Mouse (Mus musculus) intestine, postnatal 0 days (tissue): ENCODE measurements around the gene Kat8. TPM values are rescaled to one million over a fixed set of nuclear protein-coding genes. Genes with fewer than 3 reads are reported as not detected.

Experiments used
- ATAC-seq: fragments of 200-750 bp; cut with Nextera tagmentation; 2 replicates; pipeline ENCODE4 v1.8.0; 2017; ENCODE audit warnings: mild to moderate bottlenecking, moderate TSS enrichment, moderate library complexity
- H3K27ac ChIP-seq: fragments of 300-500 bp; sonication (generic); 2 replicates; pipeline ENCODE4 v1.5.1; 2014; ENCODE audit warnings: mild to moderate bottlenecking, low read depth, low read length, moderate library complexity
- H3K27me3 ChIP-seq: fragments of 300-500 bp; sonication (generic); replicated peaks from 2 replicates; pipeline ENCODE4 v1.6.1; 2014; ENCODE audit warnings: low read length, mixed read lengths; ENCODE audit not compliant: control insufficient read depth, insufficient read depth
- H3K36me3 ChIP-seq: fragments of 300-500 bp; sonication (generic); 2 replicates; pipeline ENCODE4 v1.6.1; 2014; ENCODE audit warnings: mild to moderate bottlenecking, moderate library complexity; ENCODE audit not compliant: control insufficient read depth, insufficient read depth
- H3K4me1 ChIP-seq: fragments of 300-500 bp; sonication (generic); replicated peaks from 2 replicates; pipeline ENCODE4 v1.6.1; 2014; ENCODE audit warnings: antibody characterized with exemption, low read length, mixed read lengths; ENCODE audit not compliant: control insufficient read depth, insufficient read depth
- H3K4me2 ChIP-seq: fragments of 300-500 bp; sonication (generic); replicated peaks from 2 replicates; pipeline ENCODE4 v1.6.1; 2014; ENCODE audit warnings: low read depth, mild to moderate bottlenecking, moderate library complexity
- H3K4me3 ChIP-seq: fragments of 300-500 bp; sonication (generic); 2 replicates; pipeline ENCODE4 v1.5.1; 2014; ENCODE audit warnings: low read depth, low read length
- H3K9ac ChIP-seq: fragments of 300-500 bp; sonication (generic); 2 replicates; pipeline ENCODE4 v1.6.1; 2014; ENCODE audit warnings: mild to moderate bottlenecking, low read depth, low read length
- H3K9me3 ChIP-seq: fragments of 300-500 bp; sonication (generic); 2 replicates; pipeline ENCODE4 v1.6.1; 2016; ENCODE audit warnings: mixed run types; ENCODE audit not compliant: control insufficient read depth
- CTCF ChIP-seq: sonication (generic); IDR thresholded peaks from 2 replicates; pipeline ENCODE4 v1.5.1; 2016; ENCODE audit warnings: low read depth, mild to moderate bottlenecking, control low read depth, antibody characterized with exemption, moderate library complexity
- WGBS: fragments of 180-500 bp; shearing (Covaris S2); extraction: QIAGEN DNeasy Blood & Tissue Kit; methylation state at CpG from one replicate; pipeline ENCODE4 v1.1.7; 2014; 5-methylcytosine and 5-hydroxymethylcytosine counted together
- polyA plus RNA-seq: library from polyadenylated mRNA; unstranded; fragments of >200 nt; fragmentation: Nextera tagmentation; extraction: Ambion mirVana; gene quantifications from 2 replicates; pipeline ENCODE4 v1.2.1, GENCODE M21; 2015

Kat8 gene
- polyA plus RNA-seq, 1 experiment from 2014 or later = 18.0 TPM

- Histone ChIP-seq H3K27ac (no peak overlapping the region), H3K27me3 (no peaks in the 10 kb centered on the region), H3K9me3 (no peaks in the 10 kb centered on the region), H3K4me1 (peaks cover 4% of the 10 kb centered on the region; the same call in 1 of the 2 replicates), H3K9ac (no peak overlapping the region), H3K36me3 (peaks cover 10% of the 10 kb centered on the region; the same call in 1 of the 2 replicates), H3K4me2 (no peak overlapping the region), H3K4me3 (no peak overlapping the region)
- TF ChIP-seq CTCF = no peak
- 68% methylated on average over 5 of the region's 5 CpGs for WGBS
- ATAC-seq = no peak
Measured at GRCm38 (mm10) chr7:127930636-127931035, 18.3 kb downstream of the Kat8 start.

DNA sequence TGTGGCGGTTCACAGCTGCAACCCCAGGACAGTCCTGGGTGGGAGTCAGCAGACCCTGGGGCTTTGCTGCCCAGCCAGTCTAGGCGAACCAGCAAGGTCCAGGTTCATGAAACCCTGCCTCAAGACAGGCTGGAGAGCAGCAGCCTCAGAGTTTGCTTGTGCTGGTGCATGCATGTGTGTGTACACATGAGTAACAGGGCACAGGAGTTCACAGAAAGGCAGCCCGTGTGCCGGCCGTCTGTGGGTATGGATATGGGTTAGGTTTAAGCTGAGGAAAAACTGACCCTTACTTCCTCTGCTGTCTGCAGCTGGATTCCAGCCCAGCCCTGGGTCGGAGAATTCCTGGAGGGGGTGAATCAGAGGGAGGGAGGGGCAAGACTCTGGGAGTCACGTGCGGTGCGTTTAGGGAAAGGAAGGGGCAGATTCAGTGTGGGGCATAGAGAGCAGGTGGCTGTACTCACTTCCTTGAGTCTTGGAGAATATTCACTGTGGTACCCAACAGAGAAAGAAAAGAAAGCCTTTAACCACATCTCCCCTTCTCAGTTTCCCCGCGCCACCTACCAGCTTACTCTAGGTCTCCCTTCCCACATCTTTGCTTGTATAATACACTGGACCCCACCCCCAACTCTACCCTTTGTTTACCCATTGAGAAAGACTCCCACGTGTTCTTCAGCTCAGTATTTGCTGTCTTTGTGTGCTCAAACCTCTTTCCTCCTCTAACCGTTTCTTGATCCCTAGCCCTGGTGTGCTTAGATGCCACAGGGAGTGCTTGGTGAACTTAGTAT is 19.2 kb downstream of the Kat8 start:
- WGBS = 21% methylated on average over 13 of the region's 13 CpGs
- no peak for TF ChIP-seq CTCF
- H3K9ac ChIP-seq = no peak overlapping the region
- H3K4me3 ChIP-seq = no peak overlapping the region
- no peak for ATAC-seq
- no peak overlapping the region; the same call in 1 of the 2 replicates for H3K27ac ChIP-seq
- H3K4me1 ChIP-seq = peaks cover 4% of the 10 kb centered on the region; the same call in 1 of the 2 replicates
- H3K36me3 ChIP-seq = 0 out of 2 replicates have a peak, but pooled peaks cover under 1% of the 10 kb centered on the region
- H3K27me3 ChIP-seq = no peaks in the 10 kb centered on the region
- peak overlapping the region; percentile 28 for H3K4me2 ChIP-seq
- no peaks in the 10 kb centered on the region for H3K9me3 ChIP-seq

GRCm38 (mm10) chr7:127932273-127933031 is 20.1 kb downstream of the Kat8 start:
- H3K4me2 ChIP-seq = no peak overlapping the region

DNA sequence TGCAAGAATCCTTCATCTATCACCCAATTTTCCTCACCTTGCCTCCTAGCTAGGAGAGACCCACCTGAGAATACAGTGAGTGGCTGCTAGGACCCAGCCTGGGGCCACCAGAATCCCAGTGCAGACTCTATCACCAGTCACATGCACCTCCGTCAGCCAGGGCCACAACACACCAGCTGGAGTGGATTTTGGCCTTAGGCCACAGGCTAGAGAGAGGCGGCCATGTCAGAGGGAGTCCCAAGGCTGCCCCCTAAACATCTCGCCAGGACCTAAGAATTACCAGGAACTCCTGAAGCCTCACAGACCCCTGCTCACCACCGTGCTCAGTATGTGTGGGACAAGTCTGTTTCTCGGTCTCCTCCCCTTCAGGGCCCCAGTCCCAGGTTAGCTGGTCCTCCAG is 21.8 kb downstream of the Kat8 start:
- H3K4me2 ChIP-seq = no peak overlapping the region
- H3K4me1 ChIP-seq = peaks cover 4% of the 10 kb centered on the region; the same call in 1 of the 2 replicates
- H3K4me3 ChIP-seq = no peak overlapping the region
- H3K9ac ChIP-seq = no peak overlapping the region
- TF ChIP-seq CTCF = no peak
- H3K36me3 ChIP-seq = no peaks in the 10 kb centered on the region
- no peaks in the 10 kb centered on the region for H3K9me3 ChIP-seq
- no peak overlapping the region for H3K27ac ChIP-seq
- WGBS = 78% methylated on average over 5 of the region's 5 CpGs
- ATAC-seq = no peak
- no peaks in the 10 kb centered on the region for H3K27me3 ChIP-seq

More at GRCm38 (mm10) chr7:127932273-127933031, 20.1 kb downstream of the Kat8 start:
- Histone ChIP-seq H3K9me3 (no peaks in the 10 kb centered on the region), H3K36me3 (no peaks in the 10 kb centered on the region), H3K27me3 (no peaks in the 10 kb centered on the region), H3K9ac (no peak overlapping the region), H3K27ac (no peak overlapping the region), H3K4me1 (peaks cover 4% of the 10 kb centered on the region; the same call in 1 of the 2 replicates), H3K4me3 (no peak overlapping the region)
- peak; percentile 41 for TF ChIP-seq CTCF
- ATAC-seq = no peak
- WGBS = 18% methylated on average over 13 of the region's 13 CpGs

- WGBS = 6% methylated on average over 31 of the region's 32 CpGs
- peak; percentile 99 for TF ChIP-seq CTCF
- Histone ChIP-seq H3K9me3 (no peaks in the 10 kb centered on the region), H3K9ac (peak overlapping the region; percentile 68), H3K27ac (peak overlapping the region; percentile 41; the same call in 1 of the 2 replicates), H3K27me3 (no peaks in the 10 kb centered on the region), H3K4me1 (peaks cover 4% of the 10 kb centered on the region; the same call in 1 of the 2 replicates), H3K4me3 (peak overlapping the region; percentile 70), H3K36me3 (no peaks in the 10 kb centered on the region), H3K4me2 (peak overlapping the region; percentile 100)
- peak; percentile 89 for ATAC-seq
Measured at GRCm38 (mm10) chr7:127935028-127935722, 22.9 kb downstream of the Kat8 start.
